Mouse (Mus musculus): ENCODE results near the gene Taf8.

Gene Taf8

GRCm38 (mm10) chr17:47501946-47502706, at the start of gene Taf8:
Gene Taf8 (minus strand): TSS chr17:47502292.
- DNase-seq (ENCODE audit: low spot score in 2 of 2): peak; percentile 94 to 96

- no peak for DNase-seq (ENCODE audit: low spot score in 2 of 2)
Measured at GRCm38 (mm10) chr17:47551049-47551448, 49.0 kb upstream of the Taf8 start.

GRCm38 (mm10) chr17:47545861-47546331, 43.8 kb upstream of the Taf8 start:
- DNase-seq (ENCODE audit: low spot score in 2 of 2): no peak

- no peak for DNase-seq (ENCODE audit: low spot score in 2 of 2)
Measured at GRCm38 (mm10) chr17:47545154-47545553, 43.1 kb upstream of the Taf8 start.

GRCm38 (mm10) chr17:47543051-47543650, 41.1 kb upstream of the Taf8 start:
- DNase-seq (ENCODE audit: low spot score in 2 of 2): peak; percentile 17 to 40

GRCm38 (mm10) chr17:47542061-47542460, 40.0 kb upstream of the Taf8 start:
- no peak for DNase-seq (ENCODE audit: low spot score in 2 of 2)

- no peak for DNase-seq (ENCODE audit: low spot score in 2 of 2)
Measured at GRCm38 (mm10) chr17:47539128-47539527, 37.0 kb upstream of the Taf8 start.

- DNase-seq (ENCODE audit: low spot score in 2 of 2): no peak
Measured at GRCm38 (mm10) chr17:47538049-47538448, 36.0 kb upstream of the Taf8 start.

GRCm38 (mm10) chr17:47535812-47536236, 33.7 kb upstream of the Taf8 start:
- DNase-seq (ENCODE audit: low spot score in 2 of 2): no peak

- no peak for DNase-seq (ENCODE audit: low spot score in 2 of 2)
Measured at GRCm38 (mm10) chr17:47533691-47534090, 31.6 kb upstream of the Taf8 start.

- no peak for DNase-seq (ENCODE audit: low spot score in 2 of 2)
Measured at GRCm38 (mm10) chr17:47532364-47532763, 30.3 kb upstream of the Taf8 start.

- no peak for DNase-seq (ENCODE audit: low spot score in 2 of 2)
Measured at GRCm38 (mm10) chr17:47531387-47531818, 29.3 kb upstream of the Taf8 start.

- no peak for DNase-seq (ENCODE audit: low spot score in 2 of 2)
Measured at GRCm38 (mm10) chr17:47529595-47529994, 27.5 kb upstream of the Taf8 start.

GRCm38 (mm10) chr17:47528919-47529318, 26.8 kb upstream of the Taf8 start:
- DNase-seq (ENCODE audit: low spot score in 2 of 2): no peak

GRCm38 (mm10) chr17:47527581-47528300, 25.6 kb upstream of the Taf8 start:
- DNase-seq (ENCODE audit: low spot score in 2 of 2): no peak

- DNase-seq (ENCODE audit: low spot score in 2 of 2): no peak
Measured at GRCm38 (mm10) chr17:47526856-47527520, 24.9 kb upstream of the Taf8 start.

- no peak for DNase-seq (ENCODE audit: low spot score in 2 of 2)
Measured at GRCm38 (mm10) chr17:47524991-47525390, 22.9 kb upstream of the Taf8 start.

GRCm38 (mm10) chr17:47524055-47524454, 22.0 kb upstream of the Taf8 start:
- DNase-seq (ENCODE audit: low spot score in 2 of 2): no peak

GRCm38 (mm10) chr17:47523211-47523682, 21.2 kb upstream of the Taf8 start:
- peak; percentile 51 to 69 for DNase-seq (ENCODE audit: low spot score in 2 of 2)

- peak in 1 of 2 experiments; percentile 29 for DNase-seq (ENCODE audit: low spot score in 2 of 2)
Measured at GRCm38 (mm10) chr17:47522536-47522935, 20.4 kb upstream of the Taf8 start.

GRCm38 (mm10) chr17:47521551-47522258, 19.6 kb upstream of the Taf8 start:
- DNase-seq (ENCODE audit: low spot score in 2 of 2): peak; percentile 79 to 87

Data from heart, adult 9 months (tissue).